Mouse (Mus musculus): ENCODE results near the gene Nip7. TPM values are rescaled to one million over a fixed set of nuclear protein-coding genes. Genes with fewer than 3 reads are reported as not detected.
A peak's percentile ranks its signal among the peaks of the same experiment; 100 is the strongest.
"Not testable (repeated sequence)": the region's sequence is repeated elsewhere in the genome, so short reads cannot be mapped to it uniquely, and the experiment has no call there.

Nip7 gene
- total RNA-seq, 2 experiments from 2014 or later, result 35.4 to 39.1 TPM

GRCm38 (mm10) chr8:107065511-107066496 is 9.1 kb downstream of the Nip7 start, which contains the start of gene Tmed6:
TSS of gene Tmed6 (minus strand) at chr8:107065644.
- no peak for DNase-seq (ENCODE audit: low spot score in 2 of 2)

- DNase-seq (ENCODE audit: low spot score in 2 of 2), result no peak
Observed at GRCm38 (mm10) chr8:107073706-107074105, 17.0 kb downstream of the Nip7 start.

- no peak for DNase-seq (ENCODE audit: low spot score in 2 of 2)
Observed at GRCm38 (mm10) chr8:107074128-107074527, 17.5 kb downstream of the Nip7 start.

GRCm38 (mm10) chr8:107076239-107076888 is 19.7 kb downstream of the Nip7 start:
- no peak for DNase-seq (ENCODE audit: low spot score in 2 of 2)

- DNase-seq (ENCODE audit: low spot score in 2 of 2), result no peak
Observed at GRCm38 (mm10) chr8:107085358-107085757, 28.7 kb downstream of the Nip7 start.

- no peak for DNase-seq (ENCODE audit: low spot score in 2 of 2)
Observed at GRCm38 (mm10) chr8:107086018-107086417, 29.3 kb downstream of the Nip7 start.

- no peak for DNase-seq (ENCODE audit: low spot score in 2 of 2)
Observed at GRCm38 (mm10) chr8:107088526-107089063, 31.9 kb downstream of the Nip7 start.

GRCm38 (mm10) chr8:107090531-107090930 is 33.9 kb downstream of the Nip7 start:
- no peak for DNase-seq (ENCODE audit: low spot score in 2 of 2)

- no peak for DNase-seq (ENCODE audit: low spot score in 2 of 2)
Observed at GRCm38 (mm10) chr8:107095717-107096365, 39.2 kb downstream of the Nip7 start.

GRCm38 (mm10) chr8:107096366-107097036 is 39.8 kb downstream of the Nip7 start, which contains the start of gene Terf2:
TSS of gene Terf2 (minus strand) at chr8:107096547.
- peak; percentile 81 to 92 for DNase-seq (ENCODE audit: low spot score in 2 of 2)

- no peak for DNase-seq (ENCODE audit: low spot score in 2 of 2)
Observed at GRCm38 (mm10) chr8:107100635-107101034, 44.0 kb downstream of the Nip7 start.

GRCm38 (mm10) chr8:107104547-107104946 is 47.9 kb downstream of the Nip7 start:
- peak; percentile 46 to 72 for DNase-seq (ENCODE audit: low spot score in 2 of 2)

GRCm38 (mm10) chr8:107108089-107108488 is 51.4 kb downstream of the Nip7 start:
- DNase-seq (ENCODE audit: low spot score in 2 of 2), result not testable (repeated sequence)

GRCm38 (mm10) chr8:107108978-107109720 is 52.5 kb downstream of the Nip7 start:
- DNase-seq (ENCODE audit: low spot score in 2 of 2), result no peak

GRCm38 (mm10) chr8:107109816-107110435 is 53.2 kb downstream of the Nip7 start:
- no peak for DNase-seq (ENCODE audit: low spot score in 2 of 2)

All from gastrocnemius, postnatal 4 days (tissue).